Mouse (Mus musculus): ENCODE results near the gene Hoxa1.

DNA sequence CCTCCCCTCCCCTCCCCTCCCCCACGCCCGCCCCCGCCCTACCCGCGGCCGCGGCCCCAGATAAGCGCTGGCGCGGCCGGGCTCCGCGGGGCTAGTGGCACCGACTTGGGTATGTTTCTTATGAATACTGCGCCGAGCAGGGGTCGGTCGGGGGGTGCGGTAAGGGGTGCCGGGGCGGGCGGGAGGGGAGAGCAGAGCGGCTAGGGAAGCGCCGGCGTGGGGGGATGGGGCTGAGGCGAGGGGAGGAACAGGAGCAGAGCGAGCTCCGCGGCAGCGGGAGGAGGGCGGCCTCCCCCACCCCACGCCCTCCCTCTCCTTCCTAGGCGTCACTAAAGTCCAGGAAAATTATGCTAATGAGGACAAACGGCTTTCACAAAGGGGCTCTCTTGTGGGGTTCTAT is 17.7 kb upstream of the Hoxa1 start:
- TF ChIP-seq POLR2A (IDR thresholded peaks at IDR 0.05; ENCODE audit: extremely low read depth, insufficient read depth, low read length) (no peak), CTCF (IDR thresholded peaks at IDR 0.05; ENCODE audit: low read depth, low read length) (no peak)

All from liver, adult 2 months (tissue).